Mouse (Mus musculus) liver, adult 2 months (tissue): ENCODE measurements around the gene Cklf. TPM values are rescaled to one million over a fixed set of nuclear protein-coding genes. Genes with fewer than 3 reads are reported as not detected.
"Not testable (repeated sequence)": the region's sequence is repeated elsewhere in the genome, so short reads cannot be mapped to it uniquely, and the experiment has no call there.

ENCODE experiments used
- DNase-seq: peaks from one replicate; pipeline ENCODE4 v3.0.0-alpha.2; 2011; ENCODE audit warnings: low read depth, low spot score; ENCODE audit errors: extremely low read depth
- H3K27ac ChIP-seq: fragments of 200-500 bp; replicated peaks from 2 replicates; pipeline ENCODE4 v1.5.1; 2012; ENCODE audit warnings: low read depth, mild to moderate bottlenecking, control low read depth, inconsistent platforms, low read length; ENCODE audit not compliant: insufficient read depth
- H3K27me3 ChIP-seq: fragments of 200-500 bp; 2 replicates; pipeline ENCODE4 v1.6.1; 2012; ENCODE audit warnings: mild to moderate bottlenecking, moderate library complexity, low read length, inconsistent platforms; ENCODE audit not compliant: control insufficient read depth, insufficient read depth
- H3K36me3 ChIP-seq: fragments of 200-500 bp; 2 replicates; pipeline ENCODE4 v1.6.1; 2012; ENCODE audit warnings: low read length, inconsistent platforms; ENCODE audit not compliant: control insufficient read depth, insufficient read depth
- H3K4me1 ChIP-seq: fragments of 200-500 bp; 2 replicates; pipeline ENCODE4 v1.6.1; 2011; ENCODE audit warnings: low read length; ENCODE audit not compliant: control insufficient read depth, insufficient read depth
- H3K4me3 ChIP-seq: fragments of 200-500 bp; 2 replicates; pipeline ENCODE4 v1.5.1; 2011; ENCODE audit warnings: low read depth, mild to moderate bottlenecking, control low read depth, low read length, moderate library complexity; ENCODE audit not compliant: insufficient read depth
- H3K79me2 ChIP-seq: fragments of 200-500 bp; 2 replicates; pipeline ENCODE4 v1.6.1; 2012; ENCODE audit warnings: inconsistent platforms, mild to moderate bottlenecking, low read length, moderate library complexity; ENCODE audit not compliant: control insufficient read depth, insufficient read depth
- H3K9ac ChIP-seq: fragments of 200-500 bp; 2 replicates; pipeline ENCODE4 v1.6.1; 2012; ENCODE audit warnings: low read depth, mild to moderate bottlenecking, control low read depth, inconsistent platforms, low read length
- CTCF ChIP-seq: fragments of 200-500 bp; IDR thresholded peaks from 2 replicates; pipeline ENCODE4 v1.5.1; 2011; ENCODE audit warnings: low read depth, low read length, control low read depth
- POLR2A ChIP-seq: fragments of 200-500 bp; IDR thresholded peaks from 2 replicates; pipeline ENCODE4 v1.6.1; 2011; ENCODE audit warnings: low read length, control low read depth; ENCODE audit not compliant: insufficient read depth; ENCODE audit errors: extremely low read depth
- WGBS: fragments of 180-500 bp; shearing (Covaris S2); methylation state at CpG from one replicate; pipeline ENCODE4 v1.1.7; 2018; 5-methylcytosine and 5-hydroxymethylcytosine counted together
- polyA plus RNA-seq: library from polyadenylated mRNA; depleted of rRNA; stranded (reverse); fragments of >200 nt; gene quantifications from 2 replicates; pipeline ENCODE4 v1.2.3, GENCODE M21; 2012; rRNA removed
- total RNA-seq: library from RNA; depleted of rRNA; stranded (reverse); fragments of >200 nt; gene quantifications from 2 replicates; pipeline ENCODE4 v1.2.3, GENCODE M21; 2014; rRNA removed

Cklf gene
- total and polyA plus RNA-seq, 2 experiments: 1.9 to 2.0 TPM

DNA sequence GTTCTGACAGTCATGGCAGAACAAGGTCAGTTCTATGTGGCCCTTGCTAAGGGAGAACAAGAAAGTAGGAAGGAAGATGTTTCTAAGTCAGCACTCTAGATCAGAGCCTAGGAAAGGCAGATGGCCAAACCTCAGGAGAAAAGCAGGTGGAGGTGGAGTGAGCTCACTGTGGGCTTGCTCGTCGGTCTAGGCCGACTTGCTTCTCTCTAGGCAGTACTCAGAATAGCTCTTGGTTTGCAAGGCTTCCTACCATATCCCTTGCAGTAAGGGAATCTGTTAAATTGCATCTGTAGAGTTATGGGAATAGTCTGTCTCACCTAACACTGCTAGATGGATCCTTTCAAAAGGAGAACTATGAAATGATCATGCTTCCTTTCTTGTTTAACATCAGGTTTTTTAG is 61.4 kb downstream of the Cklf start:
- WGBS: 91% methylated on average over 3 of the region's 3 CpGs
- DNase-seq, H3K4me1 ChIP-seq, H3K9ac ChIP-seq, H3K27ac ChIP-seq, H3K79me2 ChIP-seq, H3K27me3 ChIP-seq, H3K36me3 ChIP-seq, H3K4me3 ChIP-seq: not testable (repeated sequence)

DNA sequence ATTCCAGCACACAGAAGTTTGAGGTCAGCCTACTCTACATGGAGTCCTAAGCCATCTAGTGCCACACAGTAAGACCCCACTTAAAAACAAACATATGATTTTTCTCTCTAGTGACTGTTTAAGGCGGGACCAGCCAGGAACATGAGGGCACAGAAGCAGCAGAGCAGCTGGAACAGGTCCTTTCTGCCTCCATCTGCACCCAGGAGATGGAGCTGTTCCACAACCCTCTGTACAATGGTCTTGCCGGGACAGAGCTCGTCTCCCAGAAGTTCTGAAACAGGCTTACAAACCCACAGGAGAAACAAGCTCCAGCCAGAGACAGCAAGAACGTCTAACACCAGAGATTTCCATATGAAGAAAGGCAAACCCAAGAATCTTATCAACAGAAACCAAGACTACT is 62.6 kb downstream of the Cklf start:
- Histone ChIP-seq H3K9ac (no peak overlapping the region), H3K4me3 (no peak overlapping the region), H3K27me3 (no peaks in the 10 kb centered on the region), H3K36me3 (no peaks in the 10 kb centered on the region), H3K27ac (no peak overlapping the region), H3K79me2 (no peaks in the 10 kb centered on the region), H3K4me1 (no peaks in the 10 kb centered on the region)
- 55% methylated on average over 4 of the region's 4 CpGs for WGBS
- TF ChIP-seq POLR2A: no peak
- TF ChIP-seq CTCF: peak; percentile 45
- no peak for DNase-seq

Other genes with a start within 250 kb of the Cklf start
- gene Cdh5, start 149.2 kb upstream of the Cklf start, total RNA-seq: 14.9 and 16.6 TPM in 2 replicates
- gene Cdh5, start 149.2 kb upstream of the Cklf start, polyA plus RNA-seq: 14.9 and 21.5 TPM in 2 replicates
- not detected in 2 replicates for gene Bean1, start 80.4 kb upstream of the Cklf start, total RNA-seq
- gene Bean1, start 80.4 kb upstream of the Cklf start, polyA plus RNA-seq: not detected in 2 replicates
- gene Tk2, start 2.3 kb upstream of the Cklf start, total RNA-seq: 14.5 and 16.6 TPM in 2 replicates
- 14.4 and 18.8 TPM in 2 replicates for gene Tk2, start 2.3 kb upstream of the Cklf start, polyA plus RNA-seq
- gene Cmtm2a, start 42.3 kb downstream of the Cklf start, total RNA-seq: not detected in 2 replicates
- gene Cmtm2a, start 42.3 kb downstream of the Cklf start, polyA plus RNA-seq: not detected in 2 replicates
- gene Gm45711, start 59.2 kb downstream of the Cklf start, total RNA-seq: not detected in 2 replicates
- not detected in 2 replicates for gene Gm45711, start 59.2 kb downstream of the Cklf start, polyA plus RNA-seq
- gene Cmtm1, start 59.3 kb downstream of the Cklf start, total RNA-seq: not detected in 2 replicates
- not detected in 2 replicates for gene Cmtm1, start 59.3 kb downstream of the Cklf start, polyA plus RNA-seq
- gene Gm11020, start 70.7 kb downstream of the Cklf start, total RNA-seq: not detected in 2 replicates
- gene Gm11020, start 70.7 kb downstream of the Cklf start, polyA plus RNA-seq: not detected in 2 replicates
- gene Cmtm2b, start 71.4 kb downstream of the Cklf start, total RNA-seq: not detected in 2 replicates
- gene Cmtm2b, start 71.4 kb downstream of the Cklf start, polyA plus RNA-seq: not detected in 2 replicates
- 6.3 and 8.1 TPM in 2 replicates for gene Cmtm3, start 88.5 kb downstream of the Cklf start, total RNA-seq
- gene Cmtm3, start 88.5 kb downstream of the Cklf start, polyA plus RNA-seq: 12.1 and 24.6 TPM in 2 replicates
- gene Cmtm4, start 144.9 kb downstream of the Cklf start, total RNA-seq: 9.8 and 15.2 TPM in 2 replicates
- gene Cmtm4, start 144.9 kb downstream of the Cklf start, polyA plus RNA-seq: 10.0 and 12.7 TPM in 2 replicates
- 13.8 and 15.4 TPM in 2 replicates for gene Dync1li2, start 192.2 kb downstream of the Cklf start, total RNA-seq
- gene Dync1li2, start 192.2 kb downstream of the Cklf start, polyA plus RNA-seq: 5.7 and 6.3 TPM in 2 replicates